Mouse (Mus musculus) intestine, postnatal 0 days (tissue): ENCODE measurements around the gene Nckap5l. TPM values are rescaled to one million over a fixed set of nuclear protein-coding genes. Genes with fewer than 3 reads are reported as not detected.

Experiments
- ATAC-seq: fragments of 200-750 bp; cut with Nextera tagmentation; 2 replicates; pipeline ENCODE4 v1.8.0; 2017; ENCODE audit warnings: mild to moderate bottlenecking, moderate TSS enrichment, moderate library complexity
- H3K27ac ChIP-seq: fragments of 300-500 bp; sonication (generic); 2 replicates; pipeline ENCODE4 v1.5.1; 2014; ENCODE audit warnings: mild to moderate bottlenecking, low read depth, low read length, moderate library complexity
- H3K27me3 ChIP-seq: fragments of 300-500 bp; sonication (generic); replicated peaks from 2 replicates; pipeline ENCODE4 v1.6.1; 2014; ENCODE audit warnings: low read length, mixed read lengths; ENCODE audit not compliant: control insufficient read depth, insufficient read depth
- H3K36me3 ChIP-seq: fragments of 300-500 bp; sonication (generic); 2 replicates; pipeline ENCODE4 v1.6.1; 2014; ENCODE audit warnings: mild to moderate bottlenecking, moderate library complexity; ENCODE audit not compliant: control insufficient read depth, insufficient read depth
- H3K4me1 ChIP-seq: fragments of 300-500 bp; sonication (generic); replicated peaks from 2 replicates; pipeline ENCODE4 v1.6.1; 2014; ENCODE audit warnings: antibody characterized with exemption, low read length, mixed read lengths; ENCODE audit not compliant: control insufficient read depth, insufficient read depth
- H3K4me2 ChIP-seq: fragments of 300-500 bp; sonication (generic); replicated peaks from 2 replicates; pipeline ENCODE4 v1.6.1; 2014; ENCODE audit warnings: low read depth, mild to moderate bottlenecking, moderate library complexity
- H3K4me3 ChIP-seq: fragments of 300-500 bp; sonication (generic); 2 replicates; pipeline ENCODE4 v1.5.1; 2014; ENCODE audit warnings: low read depth, low read length
- H3K9ac ChIP-seq: fragments of 300-500 bp; sonication (generic); 2 replicates; pipeline ENCODE4 v1.6.1; 2014; ENCODE audit warnings: mild to moderate bottlenecking, low read depth, low read length
- H3K9me3 ChIP-seq: fragments of 300-500 bp; sonication (generic); 2 replicates; pipeline ENCODE4 v1.6.1; 2016; ENCODE audit warnings: mixed run types; ENCODE audit not compliant: control insufficient read depth
- CTCF ChIP-seq: sonication (generic); IDR thresholded peaks from 2 replicates; pipeline ENCODE4 v1.5.1; 2016; ENCODE audit warnings: low read depth, mild to moderate bottlenecking, control low read depth, antibody characterized with exemption, moderate library complexity
- WGBS: fragments of 180-500 bp; shearing (Covaris S2); extraction: QIAGEN DNeasy Blood & Tissue Kit; methylation state at CpG from one replicate; pipeline ENCODE4 v1.1.7; 2014; 5-methylcytosine and 5-hydroxymethylcytosine counted together
- polyA plus RNA-seq: library from polyadenylated mRNA; unstranded; fragments of >200 nt; fragmentation: Nextera tagmentation; extraction: Ambion mirVana; gene quantifications from 2 replicates; pipeline ENCODE4 v1.2.1, GENCODE M21; 2015

Nckap5l gene
- polyA plus RNA-seq = 1.8 and 2.1 TPM in 2 replicates

GRCm38 (mm10) chr15:99457606-99458401, at the start of gene Nckap5l:
Gene Nckap5l (minus strand): TSS chr15:99457748.
- Histone ChIP-seq H3K27ac (peak within 1 kb of the TSS; percentile 72), H3K9me3 (no peaks in the 10 kb centered on the region), H3K9ac (peak within 1 kb of the TSS; percentile 50), H3K36me3 (no peaks in the 10 kb centered on the region), H3K4me1 (no peaks in the 10 kb centered on the region), H3K4me3 (peak within 1 kb of the TSS; percentile 69), H3K27me3 (no peaks in the 10 kb centered on the region), H3K4me2 (peak within 1 kb of the TSS; percentile 82)
- no peak for TF ChIP-seq CTCF
- ATAC-seq = peak; percentile 92
- under 1% methylated on average over 42 of the region's 45 CpGs for WGBS

GRCm38 (mm10) chr15:99505324-99506095, 48.0 kb upstream of the Nckap5l start:
- Histone ChIP-seq H3K36me3 (no peaks in the 10 kb centered on the region), H3K27me3 (no peaks in the 10 kb centered on the region), H3K9ac (no peak overlapping the region), H3K9me3 (no peaks in the 10 kb centered on the region), H3K4me2 (no peak overlapping the region), H3K27ac (no peak overlapping the region), H3K4me1 (no peaks in the 10 kb centered on the region), H3K4me3 (no peak overlapping the region)
- no peak for TF ChIP-seq CTCF
- 72% methylated on average over 15 of the region's 15 CpGs for WGBS
- no peak for ATAC-seq

- TF ChIP-seq CTCF = no peak
- Histone ChIP-seq H3K4me3 (no peak overlapping the region), H3K27ac (no peak overlapping the region), H3K4me2 (no peak overlapping the region), H3K4me1 (no peaks in the 10 kb centered on the region), H3K36me3 (no peaks in the 10 kb centered on the region), H3K9ac (no peak overlapping the region), H3K27me3 (no peaks in the 10 kb centered on the region), H3K9me3 (no peaks in the 10 kb centered on the region)
- no peak for ATAC-seq
- 68% methylated on average over 5 of the region's 5 CpGs for WGBS
Measured at GRCm38 (mm10) chr15:99503256-99503655, 45.7 kb upstream of the Nckap5l start.

- H3K4me1 ChIP-seq = no peaks in the 10 kb centered on the region
- no peaks in the 10 kb centered on the region for H3K9me3 ChIP-seq
- H3K27ac ChIP-seq = no peak overlapping the region
- WGBS = 36% methylated on average over 12 of the region's 12 CpGs
- no peak overlapping the region for H3K9ac ChIP-seq
- no peaks in the 10 kb centered on the region for H3K27me3 ChIP-seq
- H3K4me2 ChIP-seq = no peak overlapping the region
- no peaks in the 10 kb centered on the region for H3K36me3 ChIP-seq
- no peak for ATAC-seq
- no peak overlapping the region for H3K4me3 ChIP-seq
- TF ChIP-seq CTCF = no peak
Measured at GRCm38 (mm10) chr15:99502311-99502831, 44.8 kb upstream of the Nckap5l start.

- Histone ChIP-seq H3K9ac (no peak overlapping the region), H3K27me3 (no peaks in the 10 kb centered on the region; the same call in 1 of the 2 replicates), H3K4me3 (no peak overlapping the region), H3K27ac (no peak overlapping the region), H3K4me2 (no peak overlapping the region), H3K4me1 (no peaks in the 10 kb centered on the region), H3K36me3 (no peaks in the 10 kb centered on the region), H3K9me3 (no peaks in the 10 kb centered on the region)
- ATAC-seq = no peak
- TF ChIP-seq CTCF = no peak
- 80% methylated on average over 20 of the region's 20 CpGs for WGBS
Measured at GRCm38 (mm10) chr15:99501292-99502260, 44.0 kb upstream of the Nckap5l start.
